Mouse (Mus musculus) heart, embryonic 11.5 days (tissue): ENCODE results near the gene Usp39. TPM values are rescaled to one million over a fixed set of nuclear protein-coding genes. Genes with fewer than 3 reads are reported as not detected.

ENCODE experiments used
- ATAC-seq: fragments of 200-750 bp; cut with Nextera tagmentation; replicated peaks from 2 replicates; pipeline ENCODE4 v1.8.0; 2017; ENCODE audit warnings: moderate library complexity; ENCODE audit not compliant: insufficient number of reproducible peaks, low FRiP score, low TSS enrichment
- H3K27ac ChIP-seq: fragments of 300-500 bp; sonication (generic); 2 replicates; pipeline ENCODE4 v1.5.1; 2014; ENCODE audit warnings: mild to moderate bottlenecking, low read depth, low read length
- H3K27me3 ChIP-seq: fragments of 300-500 bp; sonication (generic); 2 replicates; pipeline ENCODE4 v1.6.1; 2014; ENCODE audit warnings: mild to moderate bottlenecking, low read length, mixed read lengths; ENCODE audit not compliant: control insufficient read depth, insufficient read depth
- H3K36me3 ChIP-seq: fragments of 300-500 bp; sonication (generic); 2 replicates; pipeline ENCODE4 v1.6.1; 2014; ENCODE audit warnings: mild to moderate bottlenecking, low read length, moderate library complexity, mixed read lengths; ENCODE audit not compliant: control insufficient read depth, insufficient read depth
- H3K4me1 ChIP-seq: fragments of 300-500 bp; sonication (generic); 2 replicates; pipeline ENCODE4 v1.6.1; 2014; ENCODE audit warnings: low read length; ENCODE audit not compliant: control insufficient read depth, insufficient read depth
- H3K4me2 ChIP-seq: fragments of 300-500 bp; sonication (generic); 2 replicates; pipeline ENCODE4 v1.6.1; 2014; ENCODE audit warnings: mild to moderate bottlenecking, moderate library complexity
- H3K4me3 ChIP-seq: fragments of 300-500 bp; sonication (generic); 2 replicates; pipeline ENCODE4 v1.5.1; 2014; ENCODE audit warnings: low read depth, low read length
- H3K9ac ChIP-seq: fragments of 300-500 bp; sonication (generic); 2 replicates; pipeline ENCODE4 v1.6.1; 2014; ENCODE audit warnings: mild to moderate bottlenecking, low read depth, low read length, moderate library complexity
- H3K9me3 ChIP-seq: fragments of 300-500 bp; sonication (generic); replicated peaks from 2 replicates; pipeline ENCODE4 v1.6.1; 2016; ENCODE audit warnings: low read length; ENCODE audit not compliant: control insufficient read depth
- WGBS: fragments of 180-500 bp; shearing (Covaris S2); extraction: QIAGEN DNeasy Blood & Tissue Kit; methylation state at CpG from one replicate; pipeline ENCODE4 v1.1.7; 2014; ENCODE audit not compliant: insufficient replicate concordance; 5-methylcytosine and 5-hydroxymethylcytosine counted together
- polyA plus RNA-seq: library from polyadenylated mRNA; unstranded; fragments of >200 nt; fragmentation: Nextera tagmentation; extraction: Ambion mirVana; gene quantifications from 2 replicates; pipeline ENCODE4 v1.2.1, GENCODE M21; 2014

Gene Usp39
- polyA plus RNA-seq, 1 experiment from 2014 or later: 54.5 TPM

DNA sequence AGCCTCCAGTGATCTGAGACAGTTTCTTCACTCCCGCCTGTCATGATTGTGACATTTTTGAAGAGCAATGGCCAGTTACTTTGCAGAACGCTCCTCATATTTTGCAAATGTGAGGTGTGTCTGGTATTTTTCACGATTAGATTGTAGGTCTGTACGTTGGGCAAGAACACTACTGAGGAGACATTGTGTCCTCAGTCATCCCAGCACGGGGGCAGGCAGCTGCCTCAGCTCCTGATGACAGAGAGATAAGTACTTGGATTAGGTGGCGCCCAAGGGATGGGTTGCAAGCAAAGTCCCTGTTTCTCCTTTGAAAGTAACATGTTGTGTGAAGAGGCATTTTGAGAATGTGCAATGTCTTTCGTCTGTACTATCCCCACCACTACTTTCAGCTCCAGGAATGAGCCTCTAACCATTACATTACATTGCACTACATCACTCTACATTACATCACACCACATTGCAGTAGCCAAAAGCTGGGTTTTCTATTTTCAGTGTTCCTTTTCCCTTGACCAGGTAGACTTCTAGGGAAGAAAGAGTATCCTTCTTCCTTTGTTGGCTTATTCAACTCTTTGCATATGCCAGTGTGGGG is 64.5 kb downstream of the Usp39 start:
- no peak overlapping the region for H3K4me3 ChIP-seq
- 30% methylated on average over 7 of the region's 7 CpGs for WGBS
- H3K27ac ChIP-seq: peak overlapping the region; percentile 78
- H3K36me3 ChIP-seq: no peaks in the 10 kb centered on the region
- no peak overlapping the region for H3K4me2 ChIP-seq
- H3K9me3 ChIP-seq: no peaks in the 10 kb centered on the region
- peaks cover 31% of the 10 kb centered on the region for H3K4me1 ChIP-seq
- no peaks in the 10 kb centered on the region for H3K27me3 ChIP-seq
- no peak overlapping the region for H3K9ac ChIP-seq
- no peak for ATAC-seq

DNA sequence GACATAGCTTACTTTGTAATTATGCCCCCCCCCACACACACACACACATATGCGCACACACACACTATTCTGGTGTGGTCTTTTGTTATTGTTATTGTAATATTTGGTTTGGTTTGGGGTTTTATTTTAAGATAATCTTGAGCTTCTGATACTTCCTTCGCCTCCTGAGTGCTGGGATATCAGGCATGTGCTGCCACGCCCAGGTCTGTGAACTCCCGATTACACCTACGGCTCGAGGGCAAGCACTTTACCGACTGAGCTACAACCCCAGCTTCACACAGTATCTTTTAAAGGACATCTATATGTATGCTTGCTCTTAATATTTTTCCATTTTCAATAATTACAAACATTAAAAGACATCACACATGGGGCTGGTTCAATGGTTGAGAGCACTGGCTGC is 65.5 kb downstream of the Usp39 start:
- Histone ChIP-seq H3K36me3 (no peaks in the 10 kb centered on the region), H3K27ac (peak overlapping the region; percentile 92; the same call in 1 of the 2 replicates), H3K27me3 (no peaks in the 10 kb centered on the region), H3K9me3 (no peaks in the 10 kb centered on the region), H3K4me3 (no peak overlapping the region), H3K9ac (0 out of 2 replicates have a peak overlapping the region, but pooled peaks have one; percentile 10), H3K4me2 (no peak overlapping the region; the same call in 1 of the 2 replicates), H3K4me1 (peaks cover 31% of the 10 kb centered on the region)
- 63% methylated on average over 7 of the region's 7 CpGs for WGBS
- peak; percentile 78 for ATAC-seq

DNA sequence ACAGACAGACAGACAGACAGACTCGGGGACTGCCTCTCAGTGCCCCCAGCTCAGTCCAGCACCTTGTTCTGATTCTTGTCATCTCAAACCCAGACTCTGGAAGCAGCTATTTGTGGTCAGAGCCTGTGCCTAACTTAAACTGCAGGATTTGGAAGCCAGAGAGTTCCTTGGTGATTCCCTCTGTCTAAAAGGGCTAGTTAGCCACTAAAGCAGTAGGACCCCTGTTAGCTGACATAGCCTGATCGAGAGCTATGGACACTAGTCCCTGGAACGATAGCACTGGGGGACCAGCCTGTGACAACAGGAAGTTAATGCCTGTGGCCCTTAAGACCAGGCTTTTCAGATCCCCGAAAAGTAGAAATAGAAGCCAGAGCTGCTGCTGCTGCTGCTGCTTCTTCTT is 66.1 kb downstream of the Usp39 start:
- 61% methylated on average over 4 of the region's 4 CpGs for whole genome bisulfite sequencing
- no peak for ATAC-seq
- Histone ChIP-seq H3K4me2 (no peak overlapping the region), H3K9ac (peak overlapping the region; percentile 22; the same call in 1 of the 2 replicates), H3K4me1 (peaks cover 31% of the 10 kb centered on the region), H3K27ac (peak overlapping the region; percentile 92), H3K36me3 (no peaks in the 10 kb centered on the region), H3K9me3 (no peaks in the 10 kb centered on the region), H3K27me3 (no peaks in the 10 kb centered on the region), H3K4me3 (no peak overlapping the region)

DNA sequence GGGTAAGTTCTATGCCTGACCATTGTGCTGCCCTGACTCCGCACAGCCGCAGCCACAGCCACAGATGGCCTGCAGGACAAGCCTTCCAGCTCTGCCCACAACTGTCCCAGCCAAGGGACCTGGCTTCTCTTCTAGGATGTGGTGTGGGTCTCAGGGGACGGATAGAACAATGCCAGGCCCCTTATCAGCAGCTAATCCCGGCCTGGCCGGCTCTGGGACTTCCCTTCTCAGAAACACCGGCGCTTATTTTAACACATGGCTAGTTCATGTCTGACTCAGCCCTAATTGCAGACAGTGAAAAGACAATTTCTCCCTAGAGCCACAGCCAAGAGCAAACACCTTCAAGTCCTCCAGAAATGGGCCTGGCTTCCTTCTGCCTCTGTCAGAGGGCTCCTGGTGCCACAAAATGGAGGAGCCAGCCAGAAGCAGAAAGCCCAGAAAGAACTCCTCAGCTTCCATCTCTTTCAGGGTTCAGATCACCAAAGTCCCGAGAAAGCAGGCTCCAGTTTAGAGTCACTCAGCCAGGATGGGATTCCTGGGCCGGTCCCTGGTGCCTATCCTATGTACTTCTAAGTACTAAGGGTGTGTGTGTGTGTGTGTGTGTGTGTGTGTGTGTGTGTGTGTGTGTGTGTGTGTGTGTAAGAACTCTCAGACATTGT is 67.3 kb downstream of the Usp39 start:
- peak; percentile 58; the same call in 1 of the 2 replicates for ATAC-seq
- no peaks in the 10 kb centered on the region for H3K36me3 ChIP-seq
- H3K4me2 ChIP-seq: no peak overlapping the region
- H3K27me3 ChIP-seq: no peaks in the 10 kb centered on the region
- no peak overlapping the region for H3K4me3 ChIP-seq
- H3K27ac ChIP-seq: peak overlapping the region; percentile 92
- WGBS: 30% methylated on average over 9 of the region's 9 CpGs
- H3K9ac ChIP-seq: peak overlapping the region; percentile 57
- no peaks in the 10 kb centered on the region for H3K9me3 ChIP-seq
- H3K4me1 ChIP-seq: peaks cover 37% of the 10 kb centered on the region

DNA sequence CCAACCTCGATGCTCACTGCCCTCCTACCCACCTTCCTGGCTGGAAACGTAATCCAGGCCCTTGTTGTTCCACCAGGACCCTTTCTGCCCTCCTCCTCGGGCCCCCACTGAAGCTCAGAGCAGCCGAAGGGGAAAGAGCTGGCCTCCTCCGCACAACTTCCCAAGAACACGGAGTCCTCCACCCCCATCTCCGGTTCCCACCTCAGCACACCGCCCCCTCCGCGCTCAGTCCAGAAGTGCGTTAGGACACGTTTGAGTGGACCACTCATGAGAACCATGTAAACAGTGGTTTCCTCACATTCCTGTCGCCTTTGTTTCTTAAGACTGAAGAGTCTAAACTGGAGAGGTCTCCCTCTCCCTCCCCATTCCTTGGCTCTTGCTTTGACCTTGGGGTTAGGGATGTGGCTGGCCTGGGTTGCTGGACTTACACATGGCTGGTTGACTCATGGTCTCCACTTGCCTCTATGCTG is 68.0 kb downstream of the Usp39 start:
- H3K4me3 ChIP-seq: no peak overlapping the region
- no peaks in the 10 kb centered on the region for H3K27me3 ChIP-seq
- 76% methylated on average over 13 of the region's 13 CpGs for WGBS
- peak overlapping the region; percentile 92 for H3K27ac ChIP-seq
- peaks cover 43% of the 10 kb centered on the region for H3K4me1 ChIP-seq
- no peak overlapping the region for H3K4me2 ChIP-seq
- H3K9ac ChIP-seq: peak overlapping the region; percentile 57
- no peaks in the 10 kb centered on the region for H3K9me3 ChIP-seq
- no peaks in the 10 kb centered on the region for H3K36me3 ChIP-seq
- no peak for ATAC-seq

DNA sequence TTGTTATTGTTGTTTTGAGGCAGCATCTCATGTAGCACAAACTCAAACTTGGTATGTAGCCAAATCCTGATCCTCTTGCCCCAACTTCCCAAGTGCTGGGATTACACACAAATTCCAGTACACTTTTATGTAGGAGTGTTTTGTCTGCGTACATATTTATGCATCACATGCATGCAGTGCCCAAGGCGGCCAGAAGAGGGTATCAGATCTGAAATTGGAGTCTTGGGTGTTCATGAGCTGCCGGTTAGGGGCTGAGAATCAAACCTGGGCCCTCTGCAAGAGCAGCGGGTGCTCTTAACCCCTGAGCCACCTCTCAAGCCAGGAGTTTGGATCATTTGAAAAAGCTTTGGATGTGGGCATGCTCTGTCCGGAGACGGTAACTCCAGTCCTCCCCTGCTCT is 68.8 kb downstream of the Usp39 start:
- no peak overlapping the region for H3K27ac ChIP-seq
- 90% methylated on average over 6 of the region's 6 CpGs for WGBS
- H3K4me3 ChIP-seq: no peak overlapping the region
- H3K4me2 ChIP-seq: no peak overlapping the region
- no peaks in the 10 kb centered on the region for H3K9me3 ChIP-seq
- ATAC-seq: no peak
- H3K4me1 ChIP-seq: peaks cover 45% of the 10 kb centered on the region
- H3K9ac ChIP-seq: no peak overlapping the region
- H3K36me3 ChIP-seq: no peaks in the 10 kb centered on the region
- H3K27me3 ChIP-seq: no peaks in the 10 kb centered on the region

DNA sequence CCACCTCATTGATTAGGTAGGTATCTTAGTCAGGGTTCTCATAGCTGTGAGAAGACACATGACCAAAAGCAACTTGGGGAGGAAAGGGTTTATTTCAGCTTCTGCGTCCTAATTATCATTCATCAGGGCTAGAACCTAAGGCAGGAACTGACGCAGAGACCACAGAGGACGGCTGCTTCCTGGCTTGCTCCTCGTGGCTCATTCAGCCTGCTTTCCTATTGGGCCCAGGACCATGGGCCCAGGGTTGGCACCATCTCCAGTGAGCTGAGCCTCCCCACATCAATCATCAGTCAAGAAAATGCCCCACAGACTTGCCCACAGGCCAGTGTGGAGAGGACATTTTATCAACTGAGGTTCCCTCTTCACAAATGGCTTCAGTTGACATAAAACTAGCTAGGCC is 69.5 kb downstream of the Usp39 start:
- Histone ChIP-seq H3K9ac (no peak overlapping the region), H3K27me3 (no peaks in the 10 kb centered on the region), H3K4me1 (peaks cover 42% of the 10 kb centered on the region), H3K4me2 (no peak overlapping the region), H3K4me3 (no peak overlapping the region), H3K9me3 (no peaks in the 10 kb centered on the region), H3K27ac (no peak overlapping the region), H3K36me3 (no peaks in the 10 kb centered on the region)
- 67% methylated on average over 4 of the region's 4 CpGs for WGBS
- no peak for ATAC-seq

DNA sequence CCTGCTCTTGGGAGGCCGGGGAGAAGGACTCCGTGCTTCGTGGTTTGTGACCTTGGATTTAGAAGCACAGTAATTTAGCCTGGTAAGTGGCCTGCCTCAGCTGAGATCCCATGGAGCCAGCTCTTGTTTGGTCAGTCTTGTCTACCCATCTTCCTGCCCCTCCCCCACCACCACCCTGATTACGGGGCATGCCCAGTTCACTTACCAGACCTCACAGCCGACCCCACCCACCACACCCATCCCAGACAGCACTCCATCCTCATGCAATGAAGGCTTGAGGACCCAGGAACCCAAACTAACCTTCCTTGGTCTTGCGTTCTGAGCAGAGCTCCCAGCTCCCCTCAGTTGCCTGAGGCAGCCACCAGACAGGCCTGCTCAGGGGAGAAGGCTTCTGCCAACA is 71.8 kb downstream of the Usp39 start:
- peaks cover 25% of the 10 kb centered on the region for H3K4me1 ChIP-seq
- 0 out of 2 replicates have a peak overlapping the region, but pooled peaks have one; percentile 30 for H3K27ac ChIP-seq
- WGBS: 62% methylated on average over 6 of the region's 6 CpGs
- peak; percentile 72 for ATAC-seq
- H3K9me3 ChIP-seq: no peaks in the 10 kb centered on the region
- H3K4me3 ChIP-seq: no peak overlapping the region
- no peaks in the 10 kb centered on the region for H3K27me3 ChIP-seq
- H3K36me3 ChIP-seq: no peaks in the 10 kb centered on the region
- no peak overlapping the region for H3K4me2 ChIP-seq
- H3K9ac ChIP-seq: no peak overlapping the region; the same call in 1 of the 2 replicates
